Mouse (Mus musculus) CH12F3 (cell line): ENCODE measurements around the gene Exosc10.

Experiments used
- in situ Hi-C: fragments of 300-500 bp; cut with MboI; formaldehyde crosslinking; loops from 2 replicates; pipeline ENCODE4 v1.14.3; 2020; ENCODE audit warnings: low sequenced_read_pairs

Gene Exosc10

DNA sequence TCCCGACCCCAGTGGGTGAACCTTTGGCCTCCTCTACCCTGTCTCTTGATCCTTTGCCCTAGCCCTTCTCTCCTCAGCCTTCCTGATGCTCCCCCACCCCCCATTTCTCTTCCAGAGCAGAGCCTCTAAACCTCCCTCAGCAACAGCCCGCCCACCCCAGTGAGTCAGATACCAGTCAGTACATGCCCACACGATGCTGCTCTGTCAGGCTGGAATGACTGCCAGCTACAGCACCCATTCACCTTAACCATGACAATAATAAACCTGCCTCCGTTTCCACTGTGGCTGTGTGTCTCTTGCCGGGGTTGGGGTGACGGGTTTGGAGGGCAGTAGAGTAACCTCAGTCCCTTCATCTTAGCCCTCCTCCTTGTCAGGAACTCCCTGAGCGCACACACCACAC lies 45.9 kb downstream of the Exosc10 start:
- in situ Hi-C loops = loop anchor here (25.0 kb wide), 1 partner anchor 442 kb away; the partner anchor contains the start of genes Fbxo2, Fbxo44 and Fbxo6

- in situ Hi-C loops = loop anchor here (25.0 kb wide), 1 partner anchor 442 kb away; the partner anchor contains the start of genes Fbxo2, Fbxo44 and Fbxo6
Measured at GRCm38 (mm10) chr4:148604541-148605165, 46.4 kb downstream of the Exosc10 start.

DNA sequence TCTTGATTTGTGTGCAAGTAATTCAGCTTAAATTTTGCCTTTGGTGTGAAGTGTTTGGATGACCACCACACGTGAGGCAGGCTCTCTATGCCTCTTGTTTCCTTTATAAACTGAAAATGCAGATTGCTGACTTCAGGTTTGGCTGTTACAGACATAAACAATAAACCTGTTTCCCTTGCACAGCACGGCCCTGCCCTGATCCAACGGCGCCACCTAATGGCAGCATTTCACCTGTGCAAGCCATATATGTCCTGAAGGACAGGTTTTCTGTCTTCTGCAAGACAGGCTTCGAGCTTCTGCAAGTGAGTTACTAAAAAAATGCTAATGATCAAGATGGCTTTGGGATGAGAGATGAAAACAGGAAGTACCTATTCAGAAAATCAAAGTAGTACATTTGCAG lies 49.5 kb downstream of the Exosc10 start:
- in situ Hi-C loops = loop anchor here (25.0 kb wide), 1 partner anchor 445 kb away; the partner anchor contains the start of genes Fbxo2, Fbxo44 and Fbxo6

DNA sequence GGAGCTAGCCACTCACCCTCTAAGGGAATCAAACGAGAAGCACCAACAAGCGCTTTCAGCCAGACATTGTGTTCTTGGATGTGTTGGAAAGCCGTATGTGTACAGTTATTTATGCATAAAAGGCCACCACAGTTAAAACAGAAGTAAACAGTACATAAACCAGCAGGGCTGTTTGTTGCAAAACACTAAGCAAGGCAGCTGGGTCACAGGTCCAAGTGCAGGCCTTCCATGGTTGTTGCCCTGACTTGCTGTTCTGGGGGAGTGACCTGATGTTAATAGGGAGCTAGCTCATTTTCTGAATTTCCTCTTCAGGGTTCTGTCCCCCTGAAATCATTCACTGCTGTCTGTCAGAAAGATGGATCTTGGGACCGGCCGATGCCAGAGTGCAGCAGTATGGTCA lies 51.6 kb downstream of the Exosc10 start:
- in situ Hi-C loops = loop anchor here (25.0 kb wide), 1 partner anchor 448 kb away; the partner anchor contains the start of genes Fbxo2, Fbxo44 and Fbxo6

DNA sequence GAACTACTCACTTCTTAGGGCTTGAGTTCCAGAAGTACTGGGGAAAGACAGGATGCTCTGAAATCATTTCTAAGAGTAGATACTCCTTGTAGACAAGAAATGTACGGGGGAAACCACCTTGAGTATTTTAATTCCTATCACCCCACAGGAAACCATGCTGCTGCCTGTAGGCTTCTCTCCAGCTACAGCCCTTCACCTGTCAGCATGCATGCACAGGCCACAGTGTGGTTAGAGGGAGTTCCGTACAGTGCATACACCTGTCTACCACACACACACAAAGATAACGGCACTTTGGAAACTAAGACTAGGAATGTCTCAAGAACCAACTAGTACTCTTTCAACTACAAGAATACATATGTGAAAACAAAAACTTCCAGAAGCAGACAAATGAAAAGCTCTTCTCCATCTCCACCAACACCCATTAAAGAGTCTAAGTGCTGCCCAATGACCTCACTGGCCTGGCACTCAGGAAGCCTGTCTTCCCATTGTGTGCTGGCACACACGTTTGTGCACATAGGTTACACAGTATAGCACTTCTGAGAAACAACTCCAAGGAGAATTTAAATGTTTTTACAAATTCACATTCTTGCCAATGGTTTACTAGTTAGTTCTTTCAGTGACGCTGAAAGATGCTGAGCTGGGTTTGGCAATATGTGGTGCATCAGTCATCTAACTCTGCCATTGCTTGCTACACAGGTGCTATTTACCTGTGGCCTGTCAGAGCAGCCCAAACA lies 52.6 kb downstream of the Exosc10 start:
- in situ Hi-C loops = loop anchor here (25.0 kb wide), 1 partner anchor 448 kb away; the partner anchor contains the start of genes Fbxo2, Fbxo44 and Fbxo6

GRCm38 (mm10) chr4:148612557-148612956 lies 54.3 kb downstream of the Exosc10 start:
- in situ Hi-C loops = loop anchor here (25.0 kb wide), 1 partner anchor 450 kb away; the partner anchor contains the start of genes Fbxo2, Fbxo44 and Fbxo6

DNA sequence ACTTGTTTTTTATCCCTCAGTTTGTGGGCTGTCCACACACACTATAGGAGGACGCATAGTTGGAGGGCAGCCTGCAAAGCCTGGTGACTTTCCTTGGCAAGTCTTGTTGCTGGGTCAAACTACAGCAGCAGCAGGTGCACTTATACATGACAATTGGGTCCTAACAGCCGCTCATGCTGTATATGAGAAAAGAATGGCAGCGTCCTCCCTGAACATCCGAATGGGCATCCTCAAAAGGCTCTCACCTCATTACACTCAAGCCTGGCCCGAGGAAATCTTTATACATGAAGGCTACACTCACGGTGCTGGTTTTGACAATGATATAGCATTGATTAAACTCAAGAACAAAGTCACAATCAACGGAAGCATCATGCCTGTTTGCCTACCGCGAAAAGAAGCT lies 55.5 kb downstream of the Exosc10 start:
- in situ Hi-C loops = loop anchor here (25.0 kb wide), 1 partner anchor 451 kb away; the partner anchor contains the start of genes Fbxo2, Fbxo44 and Fbxo6

DNA sequence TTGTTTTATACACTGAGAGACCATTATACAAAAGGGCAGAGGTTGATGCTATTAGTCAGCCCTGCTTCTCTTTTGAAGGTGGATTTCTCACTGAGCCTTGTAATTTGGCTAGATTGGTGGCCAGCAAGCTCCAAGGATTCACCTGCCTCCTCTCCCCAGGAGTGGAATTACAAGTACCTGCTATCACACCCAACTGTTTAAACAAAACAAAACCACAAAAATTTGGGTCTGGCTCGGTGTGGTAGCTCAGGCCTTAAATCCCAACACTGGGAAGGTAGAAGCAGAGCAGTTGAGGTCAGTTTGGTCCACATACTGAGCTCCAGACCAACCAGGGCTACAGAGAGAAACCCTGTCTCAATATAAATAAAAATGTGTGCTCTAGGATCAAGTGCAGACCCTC lies 61.6 kb downstream of the Exosc10 start:
- in situ Hi-C loops = loop anchor here (25.0 kb wide), 1 partner anchor 458 kb away; the partner anchor contains the start of genes Fbxo2, Fbxo44 and Fbxo6

DNA sequence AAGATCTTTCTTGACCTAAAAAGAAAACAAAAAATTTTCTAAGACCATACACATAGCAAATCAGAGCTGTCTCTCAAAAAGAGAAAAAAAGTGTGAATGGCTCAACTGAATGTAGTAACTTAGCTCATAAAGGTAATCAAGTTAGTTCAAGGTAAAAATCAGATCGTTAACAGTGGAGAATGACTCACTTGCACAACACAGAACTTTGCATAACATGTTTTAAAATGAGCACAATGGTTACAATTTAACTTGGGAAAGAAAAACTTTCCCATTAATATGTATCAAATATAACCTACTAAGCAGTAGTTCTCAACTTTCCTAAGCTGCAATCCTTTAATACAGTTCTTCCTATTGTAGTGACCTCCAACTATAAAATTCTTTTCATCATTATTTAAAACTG lies 62.5 kb downstream of the Exosc10 start:
- in situ Hi-C loops = loop anchor here (25.0 kb wide), 1 partner anchor 458 kb away; the partner anchor contains the start of genes Fbxo2, Fbxo44 and Fbxo6

DNA sequence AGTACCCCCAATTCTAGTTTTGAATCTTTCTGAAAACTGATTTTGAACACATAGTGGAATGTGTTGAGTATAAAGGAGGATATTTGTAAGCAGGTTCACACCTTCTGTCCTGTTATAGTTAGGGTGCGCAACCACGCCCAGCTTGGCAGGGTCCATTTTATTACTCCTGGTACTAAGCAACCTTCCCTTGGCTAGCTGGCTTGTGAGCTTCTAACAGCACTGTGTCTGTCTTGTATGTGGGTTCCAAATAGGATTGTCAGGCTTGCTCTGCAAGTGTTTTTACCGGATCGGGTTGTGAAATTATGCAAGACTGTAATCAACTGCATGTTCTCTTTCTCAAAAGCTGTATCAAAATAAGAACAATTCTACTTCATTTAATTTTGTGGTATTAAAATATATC lies 64.3 kb downstream of the Exosc10 start:
- in situ Hi-C loops = loop anchor here (25.0 kb wide), 1 partner anchor 460 kb away; the partner anchor contains the start of genes Fbxo2, Fbxo44 and Fbxo6

DNA sequence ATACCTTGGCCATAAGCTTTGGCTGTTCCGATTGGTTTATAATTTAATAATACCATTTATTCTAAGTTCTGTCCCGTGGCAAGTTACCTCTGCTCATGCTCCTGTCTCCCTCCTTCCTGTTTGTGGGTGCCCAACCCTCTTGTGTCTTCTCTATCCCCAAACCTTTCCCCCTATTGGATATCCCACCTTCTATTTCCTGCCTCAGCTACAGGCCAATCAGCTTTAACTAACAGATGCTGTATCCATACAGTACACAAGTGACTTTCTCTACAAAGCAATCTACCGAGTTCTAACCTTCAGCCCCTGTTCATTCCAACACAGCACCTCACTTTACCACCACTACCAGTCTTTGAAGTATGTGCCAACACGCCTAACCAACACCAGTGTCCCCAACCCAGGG lies 65.4 kb downstream of the Exosc10 start:
- in situ Hi-C loops = loop anchor here (25.0 kb wide), 1 partner anchor 461 kb away; the partner anchor contains the start of genes Fbxo2, Fbxo44 and Fbxo6

- in situ Hi-C loops = no loop called here
Measured at GRCm38 (mm10) chr4:148625010-148625409, 66.8 kb downstream of the Exosc10 start.

GRCm38 (mm10) chr4:148625756-148626622 lies 67.8 kb downstream of the Exosc10 start:
- in situ Hi-C loops = no loop called here

DNA sequence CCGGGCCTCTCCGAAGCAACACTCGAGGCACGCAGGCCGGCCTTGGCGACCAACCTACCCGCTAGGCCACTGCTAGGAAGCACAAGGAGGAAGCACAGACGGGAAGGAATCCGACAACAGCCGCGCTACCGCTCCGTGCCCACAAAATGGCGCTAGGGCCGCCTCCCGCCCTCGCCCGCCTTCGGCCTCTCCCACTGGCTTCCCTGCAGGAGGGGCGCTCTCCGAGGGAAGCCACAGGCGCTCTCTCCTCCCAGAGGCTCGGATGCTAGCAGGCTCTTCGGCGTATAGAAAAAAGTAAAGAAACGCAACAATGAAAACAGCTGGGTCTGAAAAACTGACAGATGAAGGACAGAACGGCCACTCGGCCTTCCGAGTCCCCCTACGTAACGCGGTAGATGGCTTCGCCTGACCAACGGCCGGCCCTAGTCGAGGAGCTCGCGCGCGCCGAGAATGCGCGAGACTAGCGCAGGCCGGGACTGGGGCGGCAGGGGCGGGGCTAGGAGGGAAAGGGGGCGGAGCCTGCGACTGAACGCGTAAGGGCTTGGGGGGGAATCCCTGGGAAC lies 68.5 kb downstream of the Exosc10 start, which contains the start of gene Tardbp:
Gene Tardbp (minus strand): TSS at position 397 of the 563 bp plus-strand sequence.
- in situ Hi-C loops = no loop called here

DNA sequence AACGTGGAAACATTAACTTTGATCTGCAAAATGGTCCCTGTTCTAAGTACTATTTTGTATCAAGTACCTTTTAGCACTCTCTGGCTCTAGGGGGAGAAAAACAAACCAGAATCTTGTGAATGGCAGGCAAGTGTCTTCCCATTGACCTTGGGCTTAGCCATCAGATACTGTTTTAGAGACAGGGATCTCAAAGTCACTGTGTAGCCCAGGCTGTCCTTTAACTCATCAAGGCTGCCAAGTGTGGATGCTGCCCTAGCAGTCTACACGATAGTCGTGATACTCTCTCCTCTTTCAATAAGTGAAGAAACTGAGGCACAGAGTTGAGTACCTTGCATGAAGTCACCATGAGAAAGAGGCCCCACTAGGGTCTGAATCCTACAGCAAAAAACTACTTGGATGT lies 69.0 kb downstream of the Exosc10 start:
- in situ Hi-C loops = no loop called here
